Mouse (Mus musculus): ENCODE measurements around the gene Svbp. TPM values are rescaled to one million over a fixed set of nuclear protein-coding genes. Genes with fewer than 3 reads are reported as not detected.
A peak's percentile ranks its signal among the peaks of the same experiment; 100 is the strongest.

Svbp gene
- polyA plus RNA-seq, 1 experiment from 2014 or later = 54.8 TPM

DNA sequence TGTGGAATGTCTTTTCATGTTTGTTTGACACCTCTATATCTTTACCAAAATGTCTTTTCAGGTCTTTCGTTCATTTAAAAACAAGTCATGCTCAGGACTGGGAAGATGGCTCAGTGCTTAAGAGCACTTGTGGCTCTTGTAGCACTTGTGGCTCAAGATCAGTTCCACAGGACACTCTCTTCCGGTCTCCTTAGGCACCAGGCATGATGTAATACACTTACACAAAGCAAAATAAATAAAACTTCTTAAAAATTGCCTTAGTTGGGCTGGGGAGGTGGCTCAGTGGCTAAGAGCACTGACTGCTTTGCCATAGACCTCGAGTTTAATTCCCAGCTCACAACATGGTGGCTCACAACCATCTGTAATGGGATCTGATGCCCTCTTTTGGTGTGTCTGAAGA is 33.7 kb upstream of the Svbp start:
- Histone ChIP-seq H3K9ac (replicated peaks) (no peak overlapping the region), H3K4me2 (ENCODE audit: low read depth, low read length) (no peak overlapping the region), H3K9me3 (ENCODE audit: low read length) (no peaks in the 10 kb centered on the region), H3K27me3 (ENCODE audit: insufficient read depth, low read length) (no peaks in the 10 kb centered on the region), H3K27ac (ENCODE audit: low read depth) (no peak overlapping the region), H3K4me3 (ENCODE audit: low read depth, low read length) (no peak overlapping the region), H3K4me1 (ENCODE audit: insufficient read depth) (no peaks in the 10 kb centered on the region), H3K36me3 (replicated peaks; ENCODE audit: insufficient read depth, low read length) (no peaks in the 10 kb centered on the region)
- no peak for ATAC-seq
- DNase-seq = no peak
- TF ChIP-seq CTCF (IDR thresholded peaks at IDR 0.05; ENCODE audit: low read depth) = no peak
- no peak for TF ChIP-seq EP300 (IDR thresholded peaks at IDR 0.05; ENCODE audit: low read depth)
- WGBS (ENCODE audit: insufficient replicate concordance) = 67% methylated on average over 3 of the region's 3 CpGs

DNA sequence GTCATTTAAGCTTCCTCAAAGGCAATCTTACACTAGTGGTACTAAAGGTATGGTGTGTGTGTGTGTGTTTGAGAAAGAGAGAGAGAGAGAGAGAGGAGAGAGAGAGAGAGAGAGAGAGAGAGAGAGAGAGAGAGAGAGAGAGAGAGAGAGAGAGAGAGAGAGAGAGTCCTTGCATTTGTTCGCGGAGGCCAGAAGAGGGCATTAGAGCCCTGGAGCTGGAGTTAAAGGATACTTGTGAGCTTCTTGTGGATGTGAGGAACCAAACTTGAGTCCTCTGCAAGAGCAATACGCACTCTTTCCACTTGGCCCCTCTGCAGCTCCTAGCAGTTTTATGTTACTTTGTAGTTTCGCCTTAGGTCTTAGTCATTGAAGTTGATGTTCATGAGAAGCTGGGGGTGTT is 32.1 kb upstream of the Svbp start:
- H3K27me3 ChIP-seq (ENCODE audit: insufficient read depth, low read length) = no peaks in the 10 kb centered on the region
- no peak overlapping the region for H3K27ac ChIP-seq (ENCODE audit: low read depth)
- DNase-seq (no peak), ATAC-seq (no peak)
- H3K9ac ChIP-seq (replicated peaks) = no peak overlapping the region
- no peaks in the 10 kb centered on the region for H3K36me3 ChIP-seq (replicated peaks; ENCODE audit: insufficient read depth, low read length)
- no peaks in the 10 kb centered on the region for H3K9me3 ChIP-seq (ENCODE audit: low read length)
- WGBS (ENCODE audit: insufficient replicate concordance) = 82% methylated on average over 4 of the region's 4 CpGs
- no peak overlapping the region for H3K4me2 ChIP-seq (ENCODE audit: low read depth, low read length)
- no peak overlapping the region for H3K4me3 ChIP-seq (ENCODE audit: low read depth, low read length)
- H3K4me1 ChIP-seq (ENCODE audit: insufficient read depth) = no peaks in the 10 kb centered on the region
- TF ChIP-seq EP300 (IDR thresholded peaks at IDR 0.05; ENCODE audit: low read depth) (no peak), CTCF (IDR thresholded peaks at IDR 0.05; ENCODE audit: low read depth) (peak; percentile 46)

DNA sequence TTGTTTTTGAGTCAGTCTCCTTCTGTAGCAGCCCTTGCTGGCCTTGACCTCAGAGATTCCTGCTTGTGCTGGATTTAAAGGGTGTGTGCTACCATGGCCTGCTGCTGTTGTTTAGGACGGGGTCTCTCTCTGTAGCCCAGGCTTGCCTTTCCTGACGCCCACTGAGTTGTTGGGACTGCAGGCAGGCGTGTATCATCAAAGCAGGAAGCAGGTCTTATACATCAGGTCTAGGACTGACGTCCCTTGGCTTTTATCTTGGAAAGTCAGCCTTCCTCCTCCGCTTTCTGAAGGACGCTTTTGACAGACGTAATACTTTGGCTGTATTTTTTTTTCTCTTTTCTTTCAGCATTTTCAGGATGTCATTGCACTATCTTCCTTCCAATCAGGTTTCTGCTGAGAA is 29.2 kb upstream of the Svbp start:
- no peak for DNase-seq
- no peak overlapping the region for H3K4me3 ChIP-seq (ENCODE audit: low read depth, low read length)
- no peaks in the 10 kb centered on the region for H3K4me1 ChIP-seq (ENCODE audit: insufficient read depth)
- H3K36me3 ChIP-seq (replicated peaks; ENCODE audit: insufficient read depth, low read length) = peaks cover 10% of the 10 kb centered on the region; the same call in 1 of the 2 replicates
- H3K27ac ChIP-seq (ENCODE audit: low read depth) = no peak overlapping the region
- H3K9ac ChIP-seq (replicated peaks) = no peak overlapping the region
- no peaks in the 10 kb centered on the region for H3K27me3 ChIP-seq (ENCODE audit: insufficient read depth, low read length)
- no peak for ATAC-seq
- no peak overlapping the region for H3K4me2 ChIP-seq (ENCODE audit: low read depth, low read length)
- WGBS (ENCODE audit: insufficient replicate concordance) = 48% methylated on average over 7 of the region's 7 CpGs
- no peaks in the 10 kb centered on the region for H3K9me3 ChIP-seq (ENCODE audit: low read length)
- no peak for TF ChIP-seq CTCF (IDR thresholded peaks at IDR 0.05; ENCODE audit: low read depth)
- TF ChIP-seq EP300 (IDR thresholded peaks at IDR 0.05; ENCODE audit: low read depth) = peak; percentile 17; the same call in 1 of the 2 replicates

DNA sequence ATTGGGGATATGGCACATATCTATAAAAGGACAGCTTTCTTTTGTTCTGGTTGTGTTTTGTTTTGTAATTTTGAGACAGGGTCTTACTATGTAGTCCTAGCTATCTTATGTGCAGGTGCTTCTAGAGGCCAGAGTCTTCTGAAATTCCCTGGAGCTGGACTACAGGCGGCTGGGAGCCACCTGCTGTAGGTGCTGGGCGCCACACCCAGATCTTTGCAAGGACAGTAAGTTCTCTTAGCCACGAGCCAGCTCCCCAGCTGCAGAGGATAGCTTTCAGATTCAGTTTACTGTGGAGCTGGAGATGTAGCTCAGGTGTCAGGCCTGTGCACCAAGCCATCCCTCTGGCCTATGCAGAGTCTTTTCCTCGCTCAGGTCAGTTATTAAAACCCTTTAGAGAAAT is 28.0 kb upstream of the Svbp start:
- 79% methylated on average over 4 of the region's 4 CpGs for WGBS (ENCODE audit: insufficient replicate concordance)
- no peak overlapping the region for H3K9ac ChIP-seq (replicated peaks)
- no peaks in the 10 kb centered on the region for H3K9me3 ChIP-seq (ENCODE audit: low read length)
- H3K4me1 ChIP-seq (ENCODE audit: insufficient read depth) = no peaks in the 10 kb centered on the region
- no peak for DNase-seq
- no peak overlapping the region for H3K27ac ChIP-seq (ENCODE audit: low read depth)
- 0 out of 2 replicates have a peak, but pooled peaks have one; percentile 5 for TF ChIP-seq CTCF (IDR thresholded peaks at IDR 0.05; ENCODE audit: low read depth)
- no peak for TF ChIP-seq EP300 (IDR thresholded peaks at IDR 0.05; ENCODE audit: low read depth)
- H3K4me3 ChIP-seq (ENCODE audit: low read depth, low read length) = no peak overlapping the region
- no peak overlapping the region for H3K4me2 ChIP-seq (ENCODE audit: low read depth, low read length)
- no peak for ATAC-seq
- no peaks in the 10 kb centered on the region for H3K27me3 ChIP-seq (ENCODE audit: insufficient read depth, low read length)
- H3K36me3 ChIP-seq (replicated peaks; ENCODE audit: insufficient read depth, low read length) = peaks cover 10% of the 10 kb centered on the region; the same call in 1 of the 2 replicates

DNA sequence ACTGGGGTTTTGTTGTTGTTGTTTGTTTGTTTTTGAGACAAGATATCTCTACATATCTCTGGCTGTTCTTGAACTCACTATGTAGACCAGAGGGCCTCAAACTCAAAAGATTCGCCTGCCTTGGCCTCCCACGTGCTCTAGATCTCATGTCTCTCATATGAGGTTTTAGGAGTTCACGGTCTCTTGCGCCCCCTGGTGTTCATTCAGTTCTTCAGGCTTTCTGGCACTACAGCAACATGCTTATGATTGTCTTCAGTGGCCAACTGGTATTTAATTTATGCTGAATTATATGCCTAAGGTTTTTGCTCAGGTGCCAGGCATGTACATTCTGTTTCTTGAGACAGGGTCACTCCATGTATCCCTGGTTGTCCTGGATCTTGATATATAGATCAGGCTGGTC is 27.4 kb upstream of the Svbp start:
- peak; percentile 50 for ATAC-seq
- peaks cover 10% of the 10 kb centered on the region; the same call in 1 of the 2 replicates for H3K36me3 ChIP-seq (replicated peaks; ENCODE audit: insufficient read depth, low read length)
- H3K4me3 ChIP-seq (ENCODE audit: low read depth, low read length) = no peak overlapping the region
- peaks cover under 1% of the 10 kb centered on the region for H3K4me1 ChIP-seq (ENCODE audit: insufficient read depth)
- H3K9ac ChIP-seq (replicated peaks) = no peak overlapping the region
- H3K4me2 ChIP-seq (ENCODE audit: low read depth, low read length) = no peak overlapping the region
- peak; percentile 89 for DNase-seq
- no peaks in the 10 kb centered on the region for H3K9me3 ChIP-seq (ENCODE audit: low read length)
- WGBS (ENCODE audit: insufficient replicate concordance) = 3% methylated on average over 4 of the region's 4 CpGs
- no peaks in the 10 kb centered on the region for H3K27me3 ChIP-seq (ENCODE audit: insufficient read depth, low read length)
- H3K27ac ChIP-seq (ENCODE audit: low read depth) = no peak overlapping the region
- no peak for TF ChIP-seq EP300 (IDR thresholded peaks at IDR 0.05; ENCODE audit: low read depth)
- TF ChIP-seq CTCF (IDR thresholded peaks at IDR 0.05; ENCODE audit: low read depth) = peak; percentile 97

DNA sequence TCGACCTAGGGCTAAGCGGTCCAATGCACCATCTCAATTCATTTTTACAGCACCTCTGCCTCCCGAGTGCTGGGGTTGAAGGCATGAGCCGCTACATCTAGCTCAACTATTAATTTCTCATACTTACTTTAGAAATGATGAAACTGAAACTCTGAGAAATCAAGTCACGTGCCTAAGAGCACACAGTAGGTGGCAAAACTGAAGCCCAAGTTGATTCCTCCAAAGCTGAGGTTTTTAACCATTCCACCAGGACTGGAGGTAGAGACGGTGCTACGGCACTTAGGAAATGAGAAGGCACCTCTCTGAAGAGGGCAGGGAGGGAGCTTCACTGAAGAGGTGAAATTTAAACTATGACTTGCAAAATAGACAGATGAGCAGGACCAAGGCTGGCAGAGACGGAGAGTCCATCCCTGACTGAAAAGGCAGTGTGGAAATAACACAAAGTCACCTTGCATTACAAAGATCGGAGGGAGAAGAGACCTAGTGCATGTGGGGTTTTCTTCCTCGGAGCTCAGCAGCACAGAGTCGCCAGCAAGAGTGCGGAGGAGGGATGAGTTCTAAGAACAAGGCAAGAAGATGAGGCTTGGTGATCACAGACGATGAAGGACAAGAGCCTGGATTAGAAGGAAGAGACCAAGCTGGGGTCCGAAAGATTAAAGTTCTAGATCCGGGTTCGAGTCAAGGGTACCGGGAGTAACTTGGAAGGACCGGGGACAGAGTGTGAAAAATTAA is 22.0 kb upstream of the Svbp start:
- H3K9ac ChIP-seq (replicated peaks) = peak overlapping the region; percentile 75
- peaks cover 13% of the 10 kb centered on the region for H3K4me1 ChIP-seq (ENCODE audit: insufficient read depth)
- TF ChIP-seq CTCF (IDR thresholded peaks at IDR 0.05; ENCODE audit: low read depth) (no peak), EP300 (IDR thresholded peaks at IDR 0.05; ENCODE audit: low read depth) (no peak)
- H3K27me3 ChIP-seq (ENCODE audit: insufficient read depth, low read length) = no peaks in the 10 kb centered on the region
- DNase-seq (no peak), ATAC-seq (no peak)
- H3K4me3 ChIP-seq (ENCODE audit: low read depth, low read length) = peak overlapping the region; percentile 85
- no peaks in the 10 kb centered on the region for H3K9me3 ChIP-seq (ENCODE audit: low read length)
- peak overlapping the region; percentile 96 for H3K4me2 ChIP-seq (ENCODE audit: low read depth, low read length)
- peak overlapping the region; percentile 41 for H3K27ac ChIP-seq (ENCODE audit: low read depth)
- WGBS (ENCODE audit: insufficient replicate concordance) = 28% methylated on average over 18 of the region's 18 CpGs
- peaks cover 18% of the 10 kb centered on the region for H3K36me3 ChIP-seq (replicated peaks; ENCODE audit: insufficient read depth, low read length)

All from liver, postnatal 0 days (tissue).